Mouse (Mus musculus) kidney, adult 18-20 months (tissue): ENCODE measurements around the gene Zfp740.

ENCODE experiments used
- DNase-seq: peaks from one replicate; pipeline ENCODE4 v3.0.0; 2021

The Zfp740 gene

GRCm38 (mm10) chr15:102249251-102249691 is 46.2 kb downstream of the Zfp740 start:
- peak; percentile 32 for DNase-seq

- DNase-seq: no peak
Observed at GRCm38 (mm10) chr15:102249967-102250366, 46.9 kb downstream of the Zfp740 start.

GRCm38 (mm10) chr15:102250521-102250920 is 47.5 kb downstream of the Zfp740 start:
- no peak for DNase-seq

GRCm38 (mm10) chr15:102255547-102256255 is 52.7 kb downstream of the Zfp740 start:
- DNase-seq: peak; percentile 52

DNA sequence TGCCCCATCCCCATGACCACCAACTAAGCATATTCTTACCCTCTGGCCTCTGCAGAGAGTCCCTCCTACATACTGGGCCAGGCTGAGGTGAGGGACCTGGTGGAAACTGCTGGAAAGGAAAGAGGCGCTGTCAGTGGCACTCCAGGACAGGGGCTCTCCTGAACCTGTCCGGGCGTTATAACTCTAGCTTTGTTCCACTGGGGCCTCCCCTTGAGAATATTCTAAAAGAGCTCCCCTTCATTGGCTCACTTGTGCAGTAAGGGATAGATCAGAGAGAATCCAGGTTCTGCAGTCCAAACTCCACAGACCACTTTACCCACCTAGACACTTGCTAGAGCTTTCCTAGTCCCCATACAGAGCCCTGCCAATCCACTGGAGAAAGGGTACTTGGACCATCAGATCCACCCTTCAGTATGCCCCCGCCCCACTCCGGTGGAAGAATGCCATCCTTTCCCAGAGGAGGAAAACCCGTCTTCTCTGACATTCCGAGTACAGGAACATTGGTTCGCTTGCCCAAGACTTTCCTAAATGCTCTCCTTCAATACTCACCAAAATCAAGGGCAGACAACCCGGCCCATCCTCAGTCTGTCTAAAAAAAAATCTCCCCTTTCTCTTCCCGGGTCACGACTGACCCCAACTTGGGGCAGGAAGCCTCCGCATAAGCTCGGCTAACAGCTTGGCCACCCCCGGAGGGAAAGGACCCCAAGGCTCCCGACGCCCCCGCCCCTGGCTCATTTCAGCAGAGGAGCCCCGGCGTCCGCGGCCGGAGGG is 53.6 kb downstream of the Zfp740 start:
- no peak for DNase-seq

DNA sequence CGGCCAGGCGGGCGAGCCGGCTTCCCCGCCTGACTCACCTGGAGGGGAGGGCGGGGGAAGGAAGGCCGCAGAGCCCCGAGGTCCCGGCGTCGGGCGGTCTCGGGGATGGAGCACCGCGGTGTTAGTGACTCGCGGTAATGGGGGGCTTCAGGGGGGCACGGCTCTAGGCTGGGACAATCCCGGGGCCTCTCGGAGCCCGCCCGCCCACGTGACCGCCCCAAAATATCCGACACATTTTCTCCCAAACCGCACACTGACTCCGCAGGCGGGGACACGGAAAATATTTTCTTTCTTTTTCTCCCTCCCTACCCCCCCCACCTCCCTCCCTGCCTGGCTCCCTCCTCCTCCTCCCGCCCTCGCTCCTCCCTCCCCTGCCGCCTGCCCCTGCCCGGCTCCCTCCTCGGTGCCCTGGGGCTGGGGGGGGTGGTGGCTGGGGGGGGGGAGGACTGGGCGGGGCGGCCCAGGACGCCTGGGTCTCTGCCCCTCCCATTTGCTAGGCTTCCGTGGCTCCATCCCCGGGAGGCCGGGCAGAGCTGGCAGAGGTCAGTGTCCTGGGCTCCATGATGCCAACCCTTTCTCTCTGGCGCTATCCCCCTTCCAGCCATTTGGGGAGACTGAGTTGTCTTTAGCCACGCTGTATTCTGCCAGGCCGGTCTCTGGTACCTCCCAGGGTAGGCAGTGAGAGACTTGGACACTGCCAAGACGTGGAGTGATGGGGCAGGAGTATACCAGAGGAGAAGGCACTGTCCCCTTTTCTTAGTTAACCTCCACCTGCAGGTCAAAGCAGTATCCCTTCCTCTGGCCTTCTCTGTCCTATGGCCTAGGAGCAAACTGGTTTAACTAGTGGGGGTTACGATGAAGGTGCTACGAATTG is 54.4 kb downstream of the Zfp740 start, which contains the start of gene Rarg:
TSS of gene Rarg (minus strand) at position 316 of the 874 bp plus-strand sequence.
- DNase-seq: peak; percentile 70

- peak; percentile 51 for DNase-seq
Observed at GRCm38 (mm10) chr15:102258076-102258470, 55.0 kb downstream of the Zfp740 start.

- no peak for DNase-seq
Observed at GRCm38 (mm10) chr15:102258581-102259253, 55.7 kb downstream of the Zfp740 start.

GRCm38 (mm10) chr15:102262582-102262981 is 59.5 kb downstream of the Zfp740 start:
- DNase-seq: no peak

GRCm38 (mm10) chr15:102263037-102263436 is 60.0 kb downstream of the Zfp740 start:
- no peak for DNase-seq
